Mouse (Mus musculus) limb, embryonic 10.5 days (tissue): ENCODE results near the gene Ccdc30. TPM values are rescaled to one million over a fixed set of nuclear protein-coding genes. Genes with fewer than 3 reads are reported as not detected.

Source experiments
- DNase-seq: peaks from one replicate; pipeline ENCODE4 v3.0.0-alpha.2; 2017; ENCODE audit warnings: low spot score
- H3K27ac ChIP-seq: fragments of 300-500 bp; sonication (generic); 2 replicates; pipeline ENCODE4 v1.5.1; 2016; ENCODE audit warnings: mild to moderate bottlenecking
- H3K27me3 ChIP-seq: fragments of 300-500 bp; sonication (generic); 2 replicates; pipeline ENCODE4 v1.6.1; 2016; ENCODE audit warnings: low read depth, mild to moderate bottlenecking; ENCODE audit not compliant: poor library complexity, severe bottlenecking
- H3K36me3 ChIP-seq: fragments of 300-500 bp; sonication (generic); 2 replicates; pipeline ENCODE4 v1.6.1; 2016; ENCODE audit warnings: mild to moderate bottlenecking, moderate library complexity
- H3K4me1 ChIP-seq: fragments of 300-500 bp; sonication (generic); 2 replicates; pipeline ENCODE4 v1.6.1; 2016
- H3K4me3 ChIP-seq: fragments of 300-500 bp; sonication (generic); 2 replicates; pipeline ENCODE4 v1.5.1; 2016; ENCODE audit warnings: mild to moderate bottlenecking, moderate library complexity
- H3K9me3 ChIP-seq: fragments of 300-500 bp; sonication (generic); replicated peaks from 2 replicates; pipeline ENCODE4 v1.6.1; 2016; ENCODE audit warnings: mild to moderate bottlenecking
- WGBS: fragments of 180-500 bp; shearing (Covaris S2); methylation state at CpG from one replicate; pipeline ENCODE4 v1.1.7; 2016; 5-methylcytosine and 5-hydroxymethylcytosine counted together
- polyA plus RNA-seq: library from polyadenylated mRNA; unstranded; fragments of >200 nt; fragmentation: Nextera tagmentation; extraction: Ambion mirVana; gene quantifications from 2 replicates; pipeline ENCODE4 v1.2.1, GENCODE M21; 2016

The Ccdc30 gene
- 4.7 and 7.0 TPM in 2 replicates for polyA plus RNA-seq

DNA sequence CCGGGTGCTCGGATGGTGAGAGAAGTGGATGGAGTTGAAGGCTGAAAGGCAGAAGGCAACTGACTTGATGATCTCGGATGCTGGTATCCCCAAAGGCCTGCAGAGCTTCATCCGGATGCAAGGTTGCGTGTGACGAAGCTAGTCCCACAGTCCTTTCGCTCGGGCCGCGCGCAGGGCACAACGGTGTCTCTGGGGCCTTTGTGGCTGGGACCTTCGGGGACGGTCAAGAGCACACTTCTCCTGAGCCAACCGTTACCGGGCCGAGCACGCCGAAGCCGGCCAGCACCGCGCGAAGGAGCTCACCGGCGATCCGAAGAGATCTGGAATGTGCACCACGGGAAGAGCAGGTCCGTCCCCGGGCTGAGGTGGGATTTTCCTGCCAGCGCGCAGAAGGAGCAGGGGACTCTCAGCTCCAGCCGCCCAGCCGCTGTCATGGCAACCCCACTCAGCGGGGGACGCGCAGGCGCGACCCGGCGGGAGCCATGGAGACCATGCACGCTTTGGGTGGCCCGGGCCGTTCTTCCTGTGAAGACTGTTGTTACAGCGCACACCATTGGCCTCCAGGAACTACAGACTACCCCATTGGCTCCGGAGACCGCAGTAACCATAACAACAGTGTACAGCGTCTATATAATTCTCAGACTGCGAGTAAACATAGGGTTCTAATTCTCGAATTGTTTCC, at the start of gene Ccdc30:
Ccdc30 (minus strand) TSS at position 450 of the 682 bp plus-strand sequence.
- peak within 1 kb of the TSS; percentile 81 for H3K27ac ChIP-seq
- peak; percentile 98 for DNase-seq

DNA sequence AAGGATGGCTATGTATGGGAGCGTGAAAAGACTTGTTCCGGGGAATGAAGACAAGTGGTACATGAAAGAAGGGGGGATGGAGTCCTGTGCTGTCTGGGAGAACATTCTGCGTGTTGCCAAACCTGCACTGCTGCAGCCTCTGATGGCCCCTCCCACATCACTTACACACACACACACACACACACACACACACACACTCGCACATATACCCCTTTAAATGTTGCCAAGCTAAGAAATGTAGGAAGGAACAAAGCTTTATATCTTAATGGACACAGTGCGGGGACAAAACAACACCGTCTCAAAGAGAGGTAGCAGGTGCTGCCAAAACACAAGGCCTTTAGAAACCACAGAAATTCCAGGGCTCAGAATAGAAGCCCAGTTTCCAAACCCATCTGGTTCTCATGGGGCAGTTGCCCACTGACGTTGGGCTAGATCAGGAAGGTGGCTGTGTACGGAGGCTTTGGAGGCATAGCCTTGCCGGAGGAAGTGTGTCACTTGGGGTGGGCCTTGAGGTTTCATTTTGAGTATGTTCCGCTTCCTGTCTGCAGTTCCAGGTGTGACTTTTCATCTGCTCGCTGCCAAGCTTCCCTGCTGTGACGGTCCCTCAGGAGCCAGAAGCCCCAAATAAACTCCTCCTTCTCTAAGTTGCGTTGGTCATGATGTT, 48.6 kb upstream of the Ccdc30 start:
- Histone ChIP-seq H3K36me3 (no peaks in the 10 kb centered on the region), H3K9me3 (no peaks in the 10 kb centered on the region), H3K27ac (no peak overlapping the region), H3K27me3 (no peaks in the 10 kb centered on the region), H3K4me1 (peaks cover 12% of the 10 kb centered on the region), H3K4me3 (no peak overlapping the region)
- DNase-seq, result no peak
- WGBS, result 85% methylated on average over 13 of the region's 13 CpGs

More for the DNA sequence above, at the start of gene Ccdc30:
- peaks cover 23% of the 10 kb centered on the region for H3K36me3 ChIP-seq
- H3K27me3 ChIP-seq, result no peaks in the 10 kb centered on the region
- peaks cover 12% of the 10 kb centered on the region; the same call in 1 of the 2 replicates for H3K4me1 ChIP-seq
- H3K4me3 ChIP-seq, result peak within 1 kb of the TSS; percentile 75
- H3K9me3 ChIP-seq, result no peaks in the 10 kb centered on the region
- under 1% methylated on average over 49 of the region's 49 CpGs for WGBS

DNA sequence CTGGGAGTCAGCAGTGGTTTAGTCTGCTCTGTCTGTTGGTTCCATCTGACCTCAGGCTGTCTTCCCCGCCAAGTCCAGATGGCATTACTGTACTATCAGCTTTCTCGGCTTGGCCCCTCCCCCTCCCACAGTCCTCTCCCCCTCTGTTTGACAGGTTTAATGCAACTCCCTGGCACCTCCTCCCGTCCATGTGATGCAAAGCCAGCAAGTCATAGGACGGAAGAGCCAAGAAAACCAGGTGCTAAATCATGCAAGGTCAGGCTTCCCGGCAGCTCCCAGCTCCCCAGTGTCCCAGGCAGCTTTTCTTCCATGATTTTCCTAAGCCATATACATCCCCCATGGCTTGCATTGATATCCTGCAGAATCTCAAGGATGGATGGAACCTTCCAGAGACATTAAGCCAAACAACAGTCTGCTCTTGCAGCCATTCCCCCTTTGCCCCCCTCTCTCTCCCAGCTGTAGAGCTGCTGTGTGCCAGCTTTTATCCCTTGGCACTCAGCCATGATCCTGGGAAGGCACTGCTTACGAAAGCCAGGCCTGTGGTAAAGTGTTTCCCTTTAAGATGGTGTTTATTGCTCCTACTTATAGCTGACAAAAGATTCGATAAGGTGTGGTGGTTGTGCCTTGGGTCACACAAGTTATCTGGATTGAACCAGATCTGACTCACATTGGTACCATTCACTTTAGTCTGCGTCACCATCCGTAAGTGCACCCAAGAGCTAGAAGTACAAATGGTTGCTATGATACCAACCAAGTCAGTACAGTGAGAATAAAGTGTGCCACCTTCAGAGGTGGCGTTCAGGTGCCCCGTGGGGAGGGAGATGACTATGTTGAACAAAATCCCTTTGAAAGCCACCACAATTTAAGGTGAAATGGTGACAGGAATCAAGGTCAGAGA, 47.8 kb upstream of the Ccdc30 start:
- DNase-seq, result peak; percentile 49
- WGBS, result 59% methylated on average over 11 of the region's 11 CpGs
- Histone ChIP-seq H3K27ac (0 out of 2 replicates have a peak overlapping the region, but pooled peaks have one; percentile 25), H3K27me3 (no peaks in the 10 kb centered on the region), H3K36me3 (no peaks in the 10 kb centered on the region), H3K9me3 (no peaks in the 10 kb centered on the region), H3K4me1 (peaks cover 12% of the 10 kb centered on the region), H3K4me3 (no peak overlapping the region)

DNA sequence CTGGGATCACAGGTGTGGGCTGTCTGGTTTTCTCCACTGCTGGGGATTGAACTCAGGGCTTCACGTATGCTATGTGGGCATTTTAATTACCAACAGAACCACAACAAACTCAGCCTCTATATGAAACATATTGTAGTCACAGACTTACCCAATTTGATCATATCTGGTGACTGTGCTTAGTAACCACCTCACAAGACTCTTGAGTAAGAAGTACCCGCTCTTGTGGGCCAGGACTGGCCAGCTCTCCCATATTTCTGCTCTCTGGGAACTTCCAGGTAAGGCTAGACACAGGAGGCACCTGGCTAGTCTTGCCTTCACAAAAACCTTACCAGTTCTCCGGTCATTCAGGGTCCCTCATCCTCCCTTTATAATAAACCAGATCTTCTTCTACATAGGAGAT, 47.1 kb upstream of the Ccdc30 start:
- DNase-seq, result no peak
- Histone ChIP-seq H3K4me3 (no peak overlapping the region), H3K27me3 (no peaks in the 10 kb centered on the region), H3K9me3 (no peaks in the 10 kb centered on the region), H3K36me3 (no peaks in the 10 kb centered on the region), H3K4me1 (peaks cover 12% of the 10 kb centered on the region), H3K27ac (no peak overlapping the region)
- 86% methylated on average over 3 of the region's 3 CpGs for whole genome bisulfite sequencing

DNA sequence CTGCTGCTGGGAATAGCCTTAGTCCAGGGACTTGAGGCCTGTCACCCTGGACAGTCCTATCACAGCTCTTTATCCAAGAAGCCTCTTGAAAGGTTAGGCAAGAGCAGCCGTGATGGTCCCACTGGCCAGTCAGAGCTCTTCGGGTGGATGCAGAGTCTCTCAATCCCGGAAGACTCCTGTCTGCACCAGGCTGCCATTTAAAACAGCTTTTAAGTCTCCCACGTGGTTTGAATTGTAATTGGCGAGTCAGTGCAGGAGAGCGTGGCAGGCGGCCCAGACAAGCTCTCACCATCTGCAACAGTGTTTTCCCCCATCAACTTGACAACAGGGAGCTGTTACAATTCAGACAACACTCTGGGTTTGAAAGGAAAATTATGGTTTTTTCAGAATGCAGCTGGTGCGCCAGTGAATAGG, 45.4 kb upstream of the Ccdc30 start:
- no peak for DNase-seq
- H3K4me3 ChIP-seq, result no peak overlapping the region
- 51% methylated on average over 8 of the region's 8 CpGs for WGBS
- no peaks in the 10 kb centered on the region for H3K9me3 ChIP-seq
- H3K27ac ChIP-seq, result no peak overlapping the region
- H3K36me3 ChIP-seq, result no peaks in the 10 kb centered on the region
- H3K27me3 ChIP-seq, result no peaks in the 10 kb centered on the region
- peaks cover 12% of the 10 kb centered on the region for H3K4me1 ChIP-seq

DNA sequence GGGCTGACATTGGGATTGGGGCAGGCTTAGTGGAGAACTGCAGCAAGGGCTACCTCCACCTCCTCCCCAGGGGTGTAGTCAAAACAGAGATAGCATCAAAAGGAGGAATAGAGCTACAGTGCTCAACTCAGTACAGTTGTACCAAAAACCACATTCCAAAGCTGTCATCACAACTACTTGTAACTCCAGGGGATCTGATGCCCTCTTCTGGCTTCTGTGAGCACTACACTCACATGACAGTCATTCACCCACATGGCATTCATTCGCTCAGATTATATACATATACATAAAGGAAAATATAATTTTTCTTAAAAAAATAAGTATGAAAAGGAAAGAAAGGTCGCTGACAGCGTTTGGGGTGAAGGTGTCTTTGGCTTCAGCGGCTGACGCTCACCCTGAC, 45.0 kb upstream of the Ccdc30 start:
- Histone ChIP-seq H3K4me1 (peaks cover 12% of the 10 kb centered on the region), H3K9me3 (no peaks in the 10 kb centered on the region), H3K27ac (no peak overlapping the region), H3K4me3 (no peak overlapping the region), H3K36me3 (no peaks in the 10 kb centered on the region), H3K27me3 (no peaks in the 10 kb centered on the region)
- DNase-seq, result peak; percentile 40
- 69% methylated on average over 5 of the region's 5 CpGs for WGBS

DNA sequence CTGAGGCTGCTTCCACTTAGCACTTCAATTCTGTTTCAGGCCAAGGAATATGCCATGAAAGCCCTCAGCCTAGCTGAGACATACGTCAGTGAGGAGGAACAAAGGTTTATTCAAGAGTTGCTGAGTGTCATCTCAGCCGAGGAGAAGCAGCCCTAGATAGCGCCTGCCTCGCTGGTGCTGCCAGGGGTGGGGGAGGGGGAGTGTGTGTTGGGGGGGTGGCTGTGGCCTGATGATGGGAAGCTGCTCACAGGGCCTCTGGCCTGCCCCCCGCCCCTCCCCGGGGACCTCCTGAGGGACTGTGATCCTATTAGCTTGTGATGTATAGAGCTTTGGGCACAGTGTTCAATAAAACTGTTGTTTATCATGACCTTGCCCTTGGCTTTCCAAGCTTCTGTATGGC, 38.2 kb upstream of the Ccdc30 start:
- no peak for DNase-seq
- no peak overlapping the region for H3K27ac ChIP-seq

DNA sequence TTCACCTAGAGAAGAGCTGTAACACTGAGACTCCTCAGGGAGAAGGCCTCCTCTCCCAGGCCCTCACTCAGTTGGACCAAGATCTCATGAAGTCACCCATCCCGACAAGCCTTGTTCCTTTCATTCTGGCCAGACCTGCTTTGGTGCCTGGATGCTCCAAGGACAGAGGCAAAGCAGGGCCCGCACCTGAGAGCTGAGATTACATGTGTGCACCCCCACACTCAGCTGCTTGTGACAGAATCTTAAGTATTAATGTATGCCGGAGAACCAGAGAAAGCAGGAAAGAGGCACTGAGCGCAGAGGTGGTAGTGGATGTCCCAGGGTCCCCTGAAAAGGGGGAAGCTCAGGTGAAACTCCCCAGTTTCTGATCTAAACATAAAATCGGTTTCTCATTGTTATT, 37.8 kb upstream of the Ccdc30 start:
- DNase-seq, result no peak
- no peaks in the 10 kb centered on the region for H3K27me3 ChIP-seq
- H3K36me3 ChIP-seq, result no peaks in the 10 kb centered on the region
- WGBS, result 73% methylated on average over 5 of the region's 5 CpGs
- H3K27ac ChIP-seq, result no peak overlapping the region
- no peak overlapping the region for H3K4me3 ChIP-seq
- H3K9me3 ChIP-seq, result no peaks in the 10 kb centered on the region
- H3K4me1 ChIP-seq, result peaks cover 6% of the 10 kb centered on the region; the same call in 1 of the 2 replicates

More for the DNA sequence above, 38.2 kb upstream of the Ccdc30 start:
- Histone ChIP-seq H3K9me3 (no peaks in the 10 kb centered on the region), H3K36me3 (no peaks in the 10 kb centered on the region), H3K4me1 (peaks cover 6% of the 10 kb centered on the region; the same call in 1 of the 2 replicates), H3K27me3 (no peaks in the 10 kb centered on the region), H3K4me3 (no peak overlapping the region)
- WGBS, result 36% methylated on average over 6 of the region's 6 CpGs

DNA sequence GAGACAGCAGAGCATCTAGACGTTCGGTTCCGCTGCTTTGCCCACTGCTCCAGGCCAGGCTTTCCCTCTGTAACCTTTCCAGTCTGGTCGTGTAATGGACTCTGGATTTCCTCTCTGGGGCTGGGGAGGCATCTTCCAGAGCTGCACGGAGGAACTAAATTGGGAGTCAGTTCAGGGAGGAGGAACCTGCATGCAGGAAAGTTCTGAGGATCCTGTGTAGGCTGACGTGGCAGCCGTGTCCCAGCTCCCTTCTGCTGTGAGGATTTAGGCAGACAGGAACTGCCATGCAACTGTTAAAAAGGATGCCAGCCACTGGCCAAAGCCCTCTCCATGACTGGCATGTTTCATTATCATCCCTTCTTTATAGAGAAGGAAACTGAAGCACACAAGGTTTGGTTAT, 35.1 kb upstream of the Ccdc30 start:
- no peak for DNase-seq
- Histone ChIP-seq H3K27me3 (no peaks in the 10 kb centered on the region), H3K4me3 (no peak overlapping the region), H3K9me3 (no peaks in the 10 kb centered on the region), H3K36me3 (no peaks in the 10 kb centered on the region), H3K4me1 (peaks cover 6% of the 10 kb centered on the region; the same call in 1 of the 2 replicates), H3K27ac (no peak overlapping the region)
- WGBS, result 72% methylated on average over 7 of the region's 7 CpGs

DNA sequence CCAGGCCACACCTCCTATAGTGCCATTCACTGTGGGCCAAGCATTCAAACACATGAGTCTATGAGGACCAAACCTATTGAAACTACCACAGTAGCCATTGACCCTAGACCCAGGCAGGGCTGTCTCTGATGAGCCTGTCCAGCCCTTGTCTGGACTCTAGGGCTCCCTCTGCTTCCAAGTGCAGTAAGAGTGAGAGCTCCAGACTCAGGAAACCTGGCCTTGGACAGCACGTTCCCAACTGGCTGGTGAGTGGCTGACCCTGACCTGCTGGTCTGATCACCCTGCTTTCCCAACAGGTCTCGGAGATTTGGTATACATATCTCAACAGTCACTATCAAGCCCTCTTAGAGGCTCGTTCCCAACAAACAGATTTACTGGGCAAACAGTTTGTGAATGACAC, 32.5 kb upstream of the Ccdc30 start:
- no peaks in the 10 kb centered on the region for H3K4me1 ChIP-seq
- H3K4me3 ChIP-seq, result no peak overlapping the region
- no peaks in the 10 kb centered on the region for H3K9me3 ChIP-seq
- no peak overlapping the region for H3K27ac ChIP-seq
- no peaks in the 10 kb centered on the region for H3K27me3 ChIP-seq
- WGBS, result 85% methylated on average over 3 of the region's 3 CpGs
- H3K36me3 ChIP-seq, result no peaks in the 10 kb centered on the region
- DNase-seq, result no peak

DNA sequence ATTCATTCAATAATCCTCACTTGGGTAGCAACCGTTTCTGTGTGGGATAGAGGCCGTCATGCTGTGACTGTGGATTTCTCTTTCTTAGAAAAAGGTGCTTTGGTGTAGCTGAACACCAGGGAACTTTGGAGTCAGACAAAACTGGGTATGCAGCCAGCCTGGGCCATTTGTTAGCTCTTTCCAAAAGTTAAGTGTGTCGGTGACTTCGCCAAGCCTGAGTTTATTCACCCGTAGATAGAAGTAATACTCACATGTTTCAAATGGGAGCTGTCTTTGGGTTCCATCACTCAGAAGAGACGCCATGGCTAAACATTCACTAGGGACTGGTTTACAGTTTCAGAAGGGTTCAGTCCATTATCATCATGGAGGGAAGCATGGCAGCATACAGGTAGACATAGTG, 31.9 kb upstream of the Ccdc30 start:
- 96% methylated on average over 6 of the region's 6 CpGs for WGBS
- DNase-seq, result no peak

DNA sequence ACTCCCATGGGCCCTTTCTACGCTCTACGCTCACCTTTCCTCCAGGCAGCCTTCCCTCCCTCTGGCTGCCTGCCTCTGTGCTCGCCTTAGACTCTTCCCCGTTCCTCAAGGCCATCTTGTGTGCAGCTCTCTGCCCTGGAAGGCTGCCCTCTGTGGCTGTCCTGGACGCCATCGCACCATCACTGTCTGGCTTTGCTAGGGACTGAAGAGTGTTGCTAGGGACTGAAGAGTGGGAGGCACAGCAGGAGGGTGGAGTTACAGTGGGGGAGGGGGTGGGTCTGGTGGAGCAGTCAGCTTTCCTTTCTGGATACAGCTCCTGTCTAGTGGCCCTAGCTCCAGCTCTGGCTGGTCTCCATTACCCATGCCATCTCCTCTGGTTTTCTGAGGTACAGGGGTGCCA, 27.2 kb upstream of the Ccdc30 start:
- Histone ChIP-seq H3K27ac (peak overlapping the region; percentile 42; the same call in 1 of the 2 replicates), H3K27me3 (no peaks in the 10 kb centered on the region), H3K36me3 (no peaks in the 10 kb centered on the region), H3K9me3 (no peaks in the 10 kb centered on the region), H3K4me3 (no peak overlapping the region), H3K4me1 (peaks cover 6% of the 10 kb centered on the region; the same call in 1 of the 2 replicates)
- DNase-seq, result no peak
- 58% methylated on average over 6 of the region's 6 CpGs for WGBS

More for the DNA sequence above, 31.9 kb upstream of the Ccdc30 start:
- no peak overlapping the region for H3K27ac ChIP-seq
- H3K9me3 ChIP-seq, result no peaks in the 10 kb centered on the region
- no peak overlapping the region for H3K4me3 ChIP-seq
- H3K27me3 ChIP-seq, result no peaks in the 10 kb centered on the region
- peaks cover 5% of the 10 kb centered on the region; the same call in 1 of the 2 replicates for H3K4me1 ChIP-seq
- no peaks in the 10 kb centered on the region for H3K36me3 ChIP-seq
